Comparison of ENCODE assay signal across 15 mouse cellular contexts in genomic region chr2:38571971-38572601, GRCm38 (mm10).
DNase-seq lines count a peak whose midpoint lies in the region; ATAC-seq and TF ChIP-seq lines count a peak whose summit lies in the region.
"Had no signal": no experiment of that assay in that cellular context is flagged by ENCODE, and none has a peak within 500 bp of the region (broad histone marks: within the 10 kb centered on the region; RNA-seq: fewer than 3 reads in every experiment).

No protein-coding gene starts in this region.

- no peaks in the 10 kb centered on the region for H3K9me3 ChIP-seq in midbrain, embryonic 13.5 days
- H3K9me3 ChIP-seq: embryonic facial prominence, embryonic 12.5 days had no signal

- peaks cover 29% of the 10 kb centered on the region for H3K36me3 ChIP-seq in midbrain, embryonic 13.5 days
- H3K36me3 ChIP-seq in thymus, adult 2 months (ENCODE audit: control insufficient read depth, insufficient read depth, low read length), result no peaks in the 10 kb centered on the region

- H3K9ac ChIP-seq in midbrain, embryonic 13.5 days (replicated peaks), result no peak overlapping the region
- H3K9ac ChIP-seq: embryonic facial prominence, embryonic 12.5 days had no signal

- TF ChIP-seq POLR2A in cerebellum, adult 2 months (IDR thresholded peaks at IDR 0.05; ENCODE audit: borderline replicate concordance, insufficient read depth, low read length), result no peak
- no peak for TF ChIP-seq POLR2A in thymus, adult 2 months (IDR thresholded peaks at IDR 0.05; ENCODE audit: control insufficient read depth, extremely low read depth, insufficient read depth, low read length, poor library complexity)

- TF ChIP-seq CTCF in cerebellum, adult 2 months (IDR thresholded peaks at IDR 0.05; ENCODE audit: borderline replicate concordance, insufficient read depth, low read depth, low read length), result no peak
- TF ChIP-seq CTCF in gastrocnemius, adult 2 months (IDR thresholded peaks at IDR 0.05), result no peak
- TF ChIP-seq CTCF in thymus, adult 2 months (IDR thresholded peaks at IDR 0.05; ENCODE audit: borderline replicate concordance, control insufficient read depth, extremely low read depth, insufficient read depth, low read length, poor library complexity), result no peak

- ATAC-seq in midbrain, embryonic 13.5 days, result peak; percentile 48
- ATAC-seq: CD4-positive, CD25-positive, alpha-beta regulatory T cell, adult 4 months had no signal

- DNase-seq in brain, adult 2 months (ENCODE audit: low read depth, low spot score), result peak; percentile 81
- peak; percentile 71 to 81 for DNase-seq in cerebellum, adult 2 months
- DNase-seq in gastrocnemius, adult 2 months, result peak; percentile 85
- DNase-seq in thymus, adult 2 months, result no peak
- DNase-seq in heart, adult 9 months (ENCODE audit: low spot score in 2 of 2), result no peak
- no peak for DNase-seq in layer of hippocampus, postnatal 25 days (ENCODE audit: extremely low spot score in 1 of 2, low spot score in 1 of 2)
- no peak for DNase-seq in frontal cortex, postnatal 36 days (ENCODE audit: low spot score in 2 of 2)
- DNase-seq: heart, postnatal 10 days; kidney, postnatal 4 days; lung, adult 2 months; right cerebral cortex, postnatal 25 days had no signal

- H3K27ac ChIP-seq in cerebellum, adult 2 months (ENCODE audit: insufficient read depth, low read length), result no peak overlapping the region
- peak overlapping the region; percentile 85 for H3K27ac ChIP-seq in gastrocnemius, adult 2 months
- peak overlapping the region; percentile 56 for H3K27ac ChIP-seq in midbrain, embryonic 13.5 days
- H3K27ac ChIP-seq in thymus, adult 2 months (ENCODE audit: control insufficient read depth, insufficient read depth, low read length), result no peak overlapping the region
- H3K27ac ChIP-seq: embryonic facial prominence, embryonic 12.5 days; stomach, postnatal 0 days had no signal

- intact Hi-C loops in gastrocnemius, adult 2 months (cut with DNase I), result loop anchor here (5.0 kb wide), 1 partner anchor 55 kb away; no protein-coding TSS in a partner anchor

- no peak overlapping the region for H3K4me2 ChIP-seq in midbrain, embryonic 13.5 days (replicated peaks)
- H3K4me2 ChIP-seq: embryonic facial prominence, embryonic 12.5 days had no signal

- 32% methylated on average over 23 of the region's 23 CpGs for WGBS in cerebellum, adult 2 months
- WGBS in midbrain, embryonic 13.5 days, result 76% methylated on average over 23 of the region's 23 CpGs
- WGBS in thymus, adult 2 months, result 97% methylated on average over 23 of the region's 23 CpGs

- peaks cover 15% of the 10 kb centered on the region for H3K4me1 ChIP-seq in cerebellum, adult 2 months (ENCODE audit: control insufficient read depth, insufficient read depth, low read length)
- peaks cover 21% of the 10 kb centered on the region for H3K4me1 ChIP-seq in midbrain, embryonic 13.5 days (replicated peaks)
- H3K4me1 ChIP-seq in thymus, adult 2 months (replicated peaks; ENCODE audit: control insufficient read depth, insufficient read depth, low read length), result no peaks in the 10 kb centered on the region
- H3K4me1 ChIP-seq: embryonic facial prominence, embryonic 12.5 days had no signal

- H3K27me3 ChIP-seq in cerebellum, adult 2 months (ENCODE audit: control insufficient read depth, insufficient read depth, low read length), result no peaks in the 10 kb centered on the region
- no peaks in the 10 kb centered on the region for H3K27me3 ChIP-seq in midbrain, embryonic 13.5 days
- H3K27me3 ChIP-seq in thymus, adult 2 months (ENCODE audit: control insufficient read depth, insufficient read depth, low read length), result no peaks in the 10 kb centered on the region
- H3K27me3 ChIP-seq: embryonic facial prominence, embryonic 12.5 days had no signal

- no peak overlapping the region for H3K4me3 ChIP-seq in cerebellum, adult 2 months (replicated peaks; ENCODE audit: insufficient read depth, low read depth, low read length)
- H3K4me3 ChIP-seq in gastrocnemius, adult 2 months, result peak overlapping the region; percentile 64
- no peak overlapping the region for H3K4me3 ChIP-seq in midbrain, embryonic 13.5 days (replicated peaks)
- H3K4me3 ChIP-seq in thymus, adult 2 months (ENCODE audit: control insufficient read depth, insufficient read depth, low read length), result no peak overlapping the region
- H3K4me3 ChIP-seq: embryonic facial prominence, embryonic 12.5 days had no signal

Comparison
In these comparisons a context has a peak if more than half of its experiments do, and no peak if none do; other contexts are left out.
1. DNase-seq: peak in brain, adult 2 months (single experiment), cerebellum, adult 2 months (2 of 2) and gastrocnemius, adult 2 months (single experiment); none in thymus, adult 2 months (single experiment), heart, adult 9 months (0 of 2), layer of hippocampus, postnatal 25 days (0 of 2) and frontal cortex, postnatal 36 days (0 of 2).
2. H3K27ac ChIP-seq: peak in gastrocnemius, adult 2 months (single experiment) and midbrain, embryonic 13.5 days (single experiment); none in cerebellum, adult 2 months (single experiment) and thymus, adult 2 months (single experiment).